8 mouse cellular contexts compared by ENCODE assay signal in genomic region chr17:24937266-24937665, GRCm38 (mm10). TPM values are rescaled to one million over a fixed set of nuclear protein-coding genes. Genes with fewer than 3 reads are reported as not detected.
DNase-seq lines count a peak whose midpoint lies in the region; ATAC-seq and TF ChIP-seq lines count a peak whose summit lies in the region.

No protein-coding gene starts in this region.

- H3K36me3 ChIP-seq in heart, embryonic 12.5 days = no peaks in the 10 kb centered on the region; the same call in 1 of the 2 replicates
- H3K36me3 ChIP-seq in E14TG2a.4 (ENCODE audit: insufficient read depth, low read length) = peaks cover 52% of the 10 kb centered on the region
- peaks cover 6% of the 10 kb centered on the region; the same call in 1 of the 2 replicates for H3K36me3 ChIP-seq in forebrain, embryonic 15.5 days
- H3K36me3 ChIP-seq in liver, postnatal 0 days (replicated peaks; ENCODE audit: insufficient read depth, low read length) = no peaks in the 10 kb centered on the region

- 50% methylated on average over 6 of the region's 6 CpGs for WGBS in heart, embryonic 12.5 days
- 42% methylated on average over 6 of the region's 6 CpGs for WGBS in forebrain, embryonic 15.5 days
- 45% methylated on average over 6 of the region's 6 CpGs for WGBS in liver, postnatal 0 days (ENCODE audit: insufficient replicate concordance)

- H3K27me3 ChIP-seq in heart, embryonic 12.5 days (replicated peaks) = no peaks in the 10 kb centered on the region
- H3K27me3 ChIP-seq in E14TG2a.4 (ENCODE audit: insufficient read depth, low read length) = no peaks in the 10 kb centered on the region
- H3K27me3 ChIP-seq in forebrain, embryonic 15.5 days = no peaks in the 10 kb centered on the region
- no peaks in the 10 kb centered on the region for H3K27me3 ChIP-seq in liver, postnatal 0 days (ENCODE audit: insufficient read depth, low read length)

- H3K9ac ChIP-seq in heart, embryonic 12.5 days = peak overlapping the region; percentile 85
- H3K9ac ChIP-seq in forebrain, embryonic 15.5 days (replicated peaks) = peak overlapping the region; percentile 91
- peak overlapping the region; percentile 71 for H3K9ac ChIP-seq in liver, postnatal 0 days (replicated peaks)

- H3K4me3 ChIP-seq in heart, embryonic 12.5 days = peak overlapping the region; percentile 66
- peak overlapping the region; percentile 96 for H3K4me3 ChIP-seq in E14TG2a.4 (replicated peaks; ENCODE audit: low read length)
- H3K4me3 ChIP-seq in forebrain, embryonic 15.5 days = peak overlapping the region; percentile 84
- peak overlapping the region; percentile 73 for H3K4me3 ChIP-seq in liver, postnatal 0 days (ENCODE audit: low read depth, low read length)

- TF ChIP-seq EP300 in liver, postnatal 0 days (IDR thresholded peaks at IDR 0.05; ENCODE audit: low read depth) = no peak

- no peak for TF ChIP-seq CTCF in E14TG2a.4 (conservative IDR thresholded peaks at IDR 0.05; ENCODE audit: low read length)
- TF ChIP-seq CTCF in liver, postnatal 0 days (IDR thresholded peaks at IDR 0.05; ENCODE audit: low read depth) = peak; percentile 23; the same call in 1 of the 2 replicates

- H3K9me3 ChIP-seq in heart, embryonic 12.5 days (replicated peaks) = no peaks in the 10 kb centered on the region
- H3K9me3 ChIP-seq in E14TG2a.4 (ENCODE audit: low read length) = no peaks in the 10 kb centered on the region
- no peaks in the 10 kb centered on the region for H3K9me3 ChIP-seq in forebrain, embryonic 15.5 days
- H3K9me3 ChIP-seq in liver, postnatal 0 days (ENCODE audit: low read length) = no peaks in the 10 kb centered on the region

- no peak for ATAC-seq in heart, embryonic 12.5 days (ENCODE audit: insufficient number of reproducible peaks, low FRiP score)
- ATAC-seq in forebrain, embryonic 15.5 days (replicated peaks) = no peak
- no peak for ATAC-seq in liver, postnatal 0 days

- intact Hi-C loops in heart, postnatal 36 days (cut with DNase I) = loop anchor here (2.0 to 5.0 kb wide), 4 partner anchors 24 to 250 kb away; partner anchors contain the start of genes Cramp1l, Fahd1, Jpt2 and Unkl

- H3K4me2 ChIP-seq in heart, embryonic 12.5 days = peak overlapping the region; percentile 75
- H3K4me2 ChIP-seq in forebrain, embryonic 15.5 days (replicated peaks) = peak overlapping the region; percentile 90
- peak overlapping the region; percentile 71 for H3K4me2 ChIP-seq in liver, postnatal 0 days (ENCODE audit: low read depth, low read length)

- peaks cover 28% of the 10 kb centered on the region for H3K4me1 ChIP-seq in heart, embryonic 12.5 days (replicated peaks)
- peaks cover 16% of the 10 kb centered on the region for H3K4me1 ChIP-seq in E14TG2a.4 (replicated peaks; ENCODE audit: low read depth, low read length)
- peaks cover 32% of the 10 kb centered on the region for H3K4me1 ChIP-seq in forebrain, embryonic 15.5 days
- peaks cover 19% of the 10 kb centered on the region for H3K4me1 ChIP-seq in liver, postnatal 0 days (ENCODE audit: insufficient read depth)

- peak overlapping the region; percentile 60 for H3K27ac ChIP-seq in heart, embryonic 12.5 days (ENCODE audit: poor library complexity, severe bottlenecking)
- H3K27ac ChIP-seq in forebrain, embryonic 15.5 days (replicated peaks) = peak overlapping the region; percentile 93
- peak overlapping the region; percentile 90 for H3K27ac ChIP-seq in liver, postnatal 0 days (ENCODE audit: low read depth)

- DNase-seq in heart, postnatal 36 days = no peak
- DNase-seq in liver, postnatal 0 days = no peak
- no peak for DNase-seq in ovary, adult 18-20 months (ENCODE audit: low spot score)
- no peak for DNase-seq in adrenal gland, postnatal 14 days
- no peak for DNase-seq in adrenal gland, postnatal 25 days

RNA-seq across cellular contexts. Expression of gene Mapk8ip3, which starts 0.5 kb away (rescaled TPM):
- 38.4 and 41.3 TPM in 2 replicates for polyA plus RNA-seq in heart, embryonic 12.5 days (2016; fragmentation: Nextera tagmentation; extraction: Ambion mirVana)
- 10 to 100 TPM; 58.9 to 63.0 TPM for total RNA-seq in heart, postnatal 36 days (2021)
- 89.4 and 90.6 TPM in 2 replicates for polyA plus RNA-seq in forebrain, embryonic 15.5 days (2015; fragmentation: Nextera tagmentation; extraction: Ambion mirVana)
- polyA plus RNA-seq in liver, postnatal 0 days (2015; fragmentation: Nextera tagmentation; extraction: Ambion mirVana) = 4.0 and 4.5 TPM in 2 replicates
- total RNA-seq in adrenal gland, postnatal 14 days (2021) = 84.3 and 111 TPM in 2 replicates
- 157 and 177 TPM in 2 replicates for total RNA-seq in adrenal gland, postnatal 25 days (2021)

RNA-seq across cellular contexts. Expression of gene Jpt2, which starts 23.2 kb away (rescaled TPM):
- polyA plus RNA-seq in heart, embryonic 12.5 days (2016; fragmentation: Nextera tagmentation; extraction: Ambion mirVana) = 140 and 144 TPM in 2 replicates
- 1 to 10 TPM; 6.4 to 7.9 TPM for total RNA-seq in heart, postnatal 36 days (2021)
- 101 and 114 TPM in 2 replicates for polyA plus RNA-seq in forebrain, embryonic 15.5 days (2015; fragmentation: Nextera tagmentation; extraction: Ambion mirVana)
- polyA plus RNA-seq in liver, postnatal 0 days (2015; fragmentation: Nextera tagmentation; extraction: Ambion mirVana) = 22.4 and 25.1 TPM in 2 replicates
- total RNA-seq in adrenal gland, postnatal 14 days (2021) = 33.9 and 45.2 TPM in 2 replicates
- 27.0 and 33.1 TPM in 2 replicates for total RNA-seq in adrenal gland, postnatal 25 days (2021)

RNA-seq across cellular contexts. Expression of gene Nme3, which starts 41.0 kb away (rescaled TPM):
- polyA plus RNA-seq in heart, embryonic 12.5 days (2016; fragmentation: Nextera tagmentation; extraction: Ambion mirVana) = 34.5 and 36.5 TPM in 2 replicates
- 10 to 100 TPM; 30.2 to 32.4 TPM for total RNA-seq in heart, postnatal 36 days (2021)
- polyA plus RNA-seq in forebrain, embryonic 15.5 days (2015; fragmentation: Nextera tagmentation; extraction: Ambion mirVana) = 69.6 and 72.6 TPM in 2 replicates
- polyA plus RNA-seq in liver, postnatal 0 days (2015; fragmentation: Nextera tagmentation; extraction: Ambion mirVana) = 37.1 and 37.8 TPM in 2 replicates
- 46.1 and 47.4 TPM in 2 replicates for total RNA-seq in adrenal gland, postnatal 14 days (2021)
- 85.2 and 112 TPM in 2 replicates for total RNA-seq in adrenal gland, postnatal 25 days (2021)

RNA-seq across cellular contexts. Expression of gene Mrps34, which starts 42.4 kb away (rescaled TPM):
- 91.1 and 94.9 TPM in 2 replicates for polyA plus RNA-seq in heart, embryonic 12.5 days (2016; fragmentation: Nextera tagmentation; extraction: Ambion mirVana)
- 100 to 1,000 TPM; 103 to 113 TPM for total RNA-seq in heart, postnatal 36 days (2021)
- polyA plus RNA-seq in forebrain, embryonic 15.5 days (2015; fragmentation: Nextera tagmentation; extraction: Ambion mirVana) = 77.6 and 82.2 TPM in 2 replicates
- 99.6 and 101 TPM in 2 replicates for polyA plus RNA-seq in liver, postnatal 0 days (2015; fragmentation: Nextera tagmentation; extraction: Ambion mirVana)
- total RNA-seq in adrenal gland, postnatal 14 days (2021) = 133 and 145 TPM in 2 replicates
- total RNA-seq in adrenal gland, postnatal 25 days (2021) = 147 and 189 TPM in 2 replicates

RNA-seq across cellular contexts. Expression of gene Eme2, which starts 42.4 kb away (rescaled TPM):
- 25.4 and 27.2 TPM in 2 replicates for polyA plus RNA-seq in heart, embryonic 12.5 days (2016; fragmentation: Nextera tagmentation; extraction: Ambion mirVana)
- 10 to 100 TPM; 18.8 to 19.0 TPM for total RNA-seq in heart, postnatal 36 days (2021)
- 32.8 and 34.6 TPM in 2 replicates for polyA plus RNA-seq in forebrain, embryonic 15.5 days (2015; fragmentation: Nextera tagmentation; extraction: Ambion mirVana)
- 11.3 and 11.9 TPM in 2 replicates for polyA plus RNA-seq in liver, postnatal 0 days (2015; fragmentation: Nextera tagmentation; extraction: Ambion mirVana)
- 36.7 and 43.1 TPM in 2 replicates for total RNA-seq in adrenal gland, postnatal 14 days (2021)
- total RNA-seq in adrenal gland, postnatal 25 days (2021) = 54.0 and 69.2 TPM in 2 replicates
